Mouse (Mus musculus) cerebellum, adult 9-11 months (tissue): ENCODE results near the gene Phospho1.

ENCODE experiments used
- DNase-seq: peaks from one replicate; pipeline ENCODE4 v3.0.0; 2022

Phospho1 gene

GRCm38 (mm10) chr11:95824071-95824876 is at the start of gene Phospho1:
TSS of gene Phospho1 (plus strand) at chr11:95824499.
- peak; percentile 95 for DNase-seq

- DNase-seq, result no peak
Measured at GRCm38 (mm10) chr11:95777323-95778297, 46.7 kb upstream of the Phospho1 start.

- DNase-seq, result no peak
Measured at GRCm38 (mm10) chr11:95778831-95779251, 45.5 kb upstream of the Phospho1 start.

- no peak for DNase-seq
Measured at GRCm38 (mm10) chr11:95779366-95779765, 44.9 kb upstream of the Phospho1 start.

GRCm38 (mm10) chr11:95780480-95780879 is 43.8 kb upstream of the Phospho1 start:
- DNase-seq, result no peak

- no peak for DNase-seq
Measured at GRCm38 (mm10) chr11:95781557-95781956, 42.7 kb upstream of the Phospho1 start.

- no peak for DNase-seq
Measured at GRCm38 (mm10) chr11:95783457-95783856, 40.8 kb upstream of the Phospho1 start.

GRCm38 (mm10) chr11:95783958-95784357 is 40.3 kb upstream of the Phospho1 start:
- DNase-seq, result no peak

GRCm38 (mm10) chr11:95785675-95786074 is 38.6 kb upstream of the Phospho1 start:
- DNase-seq, result no peak

- no peak for DNase-seq
Measured at GRCm38 (mm10) chr11:95786511-95786910, 37.8 kb upstream of the Phospho1 start.

GRCm38 (mm10) chr11:95789451-95789891 is 34.8 kb upstream of the Phospho1 start:
- DNase-seq, result no peak

- DNase-seq, result peak; percentile 46
Measured at GRCm38 (mm10) chr11:95791787-95792186, 32.5 kb upstream of the Phospho1 start.

GRCm38 (mm10) chr11:95792950-95793509 is 31.3 kb upstream of the Phospho1 start:
- DNase-seq, result no peak

- no peak for DNase-seq
Measured at GRCm38 (mm10) chr11:95794201-95794600, 30.1 kb upstream of the Phospho1 start.

- no peak for DNase-seq
Measured at GRCm38 (mm10) chr11:95795582-95795981, 28.7 kb upstream of the Phospho1 start.

- DNase-seq, result no peak
Measured at GRCm38 (mm10) chr11:95805010-95805409, 19.3 kb upstream of the Phospho1 start.

- no peak for DNase-seq
Measured at GRCm38 (mm10) chr11:95805527-95805926, 18.8 kb upstream of the Phospho1 start.

- no peak for DNase-seq
Measured at GRCm38 (mm10) chr11:95807884-95808283, 16.4 kb upstream of the Phospho1 start.

- no peak for DNase-seq
Measured at GRCm38 (mm10) chr11:95808448-95809011, 15.8 kb upstream of the Phospho1 start.

GRCm38 (mm10) chr11:95809603-95810002 is 14.7 kb upstream of the Phospho1 start:
- no peak for DNase-seq

- DNase-seq, result no peak
Measured at GRCm38 (mm10) chr11:95810828-95811227, 13.5 kb upstream of the Phospho1 start.

GRCm38 (mm10) chr11:95811741-95812140 is 12.6 kb upstream of the Phospho1 start:
- no peak for DNase-seq

- DNase-seq, result no peak
Measured at GRCm38 (mm10) chr11:95812224-95812623, 12.1 kb upstream of the Phospho1 start.
